Mouse (Mus musculus) left cerebral cortex, adult 2 months (tissue): ENCODE measurements at regions not wholly inside any gene's neighbourhood (a gene's known extent, or its start where the extent isn't known, plus 50 kb on each side); places are given as distances from the start of the nearest gene placed in this dataset.

Experiments
- DNase-seq, 2 experiments: peaks; one replicate each; pipeline ENCODE4 v3.0.0; 2021 to 2022; ENCODE audit warnings: low spot score in 2 of 2, mixed read lengths in 1 of 2; ENCODE audit errors: extremely low spot score in 1 of 2
- H3K27ac ChIP-seq: fragments of 200-600 bp; 2 replicates; pipeline ENCODE4 v1.8.1; 2022
- H3K4me3 ChIP-seq: fragments of 200-600 bp; 2 replicates; pipeline ENCODE4 v1.8.1; 2022
- CTCF ChIP-seq: fragments of 200-600 bp; IDR thresholded peaks from 2 replicates; pipeline ENCODE4 v1.8.1; 2022; ENCODE audit warnings: antibody characterized with exemption, mild to moderate bottlenecking, moderate library complexity
- intact Hi-C: fragments of 180-260 bp; cut with DNase I; formaldehyde crosslinking; loops from one replicate; pipeline ENCODE4 v1.15.1; 2025
- microRNA-seq, 2 experiments: library from miRNA; unstranded; fragments of <30 nt; microRNA quantifications; one replicate each; pipeline ENCODE4 v1.2.0; 2021

DNA sequence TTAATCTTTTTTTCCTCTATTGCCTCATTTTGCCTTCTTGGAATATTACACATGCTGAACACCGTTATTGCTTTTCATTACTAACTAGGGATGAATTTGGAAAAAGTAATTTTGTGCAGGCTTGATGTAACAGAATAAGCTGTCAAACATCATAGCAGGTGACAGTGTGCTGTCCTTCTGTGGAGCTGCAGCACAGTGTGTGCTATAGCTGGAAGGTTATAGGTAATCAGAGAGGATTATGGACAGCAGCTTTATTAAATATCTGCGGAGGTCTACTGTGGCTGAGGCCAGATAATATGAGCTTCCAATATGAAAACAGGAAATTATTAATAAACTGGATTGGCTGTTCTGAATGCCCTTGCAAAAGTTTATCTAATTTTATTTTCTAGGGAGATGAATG is 431.9 kb downstream of the Gm8797 start:
- no peak overlapping the region for H3K4me3 ChIP-seq
- H3K27ac ChIP-seq = no peak overlapping the region
- intact Hi-C loops = no loop called here
- no peak for TF ChIP-seq CTCF
- no peak for DNase-seq

DNA sequence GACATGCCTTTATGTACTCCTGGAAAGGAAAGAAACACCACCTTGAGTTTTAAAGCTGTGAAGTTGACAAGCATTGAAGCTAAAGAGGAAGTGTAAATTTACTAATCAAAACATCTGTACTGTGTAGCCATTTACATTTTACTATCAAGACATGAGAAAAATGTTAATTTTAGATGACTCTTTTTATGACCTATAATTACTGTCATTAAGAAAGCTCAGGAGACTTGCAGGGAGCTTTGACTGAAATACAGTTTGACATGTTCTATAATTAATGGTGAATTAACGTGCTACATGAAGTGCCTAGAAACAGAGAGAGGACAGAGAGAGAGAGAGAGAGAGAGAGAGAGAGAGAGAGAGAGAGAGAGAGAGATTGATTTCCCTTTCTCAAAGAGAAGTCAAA is 432.8 kb downstream of the Gm8797 start:
- Histone ChIP-seq H3K4me3 (no peak overlapping the region), H3K27ac (no peak overlapping the region)
- no peak for TF ChIP-seq CTCF
- intact Hi-C loops = no loop called here
- DNase-seq = no peak

GRCm38 (mm10) chr3:6204656-6205055 is 415.6 kb downstream of the 1700008P02Rik start:
- no peak for DNase-seq
- no peak overlapping the region for H3K27ac ChIP-seq
- no peak overlapping the region for H3K4me3 ChIP-seq
- TF ChIP-seq CTCF = no peak
- intact Hi-C loops = no loop called here

DNA sequence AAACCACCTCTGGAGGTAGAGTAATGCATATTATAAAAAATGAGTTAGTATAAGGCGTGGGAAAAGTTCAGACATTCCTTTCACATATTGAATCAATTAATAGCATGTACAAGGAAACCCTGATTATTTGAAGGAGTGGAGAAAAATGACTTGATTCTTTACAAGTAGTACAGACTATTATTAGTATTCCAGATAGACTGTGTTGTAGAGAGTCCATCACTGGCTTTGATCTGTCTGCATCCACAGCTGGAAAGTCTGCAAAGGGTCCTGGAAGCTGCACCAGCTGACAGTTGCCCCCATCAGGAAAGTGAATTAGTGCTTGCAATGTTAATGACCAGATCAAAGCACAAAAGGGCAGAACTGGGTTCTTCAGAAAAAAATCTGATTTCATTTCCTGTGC is 391.6 kb downstream of the 1700008P02Rik start:
- no peak overlapping the region for H3K4me3 ChIP-seq
- no peak overlapping the region for H3K27ac ChIP-seq
- TF ChIP-seq CTCF = no peak
- DNase-seq = no peak
- intact Hi-C loops = no loop called here

Small RNA genes in the stretch of these regions (microRNA-seq; reads per million reads assigned to microRNA genes)
- gene Gm25144 (0 reads per million in 2 experiments), gene Gm25352 (0 reads per million in 2 experiments)
